Mouse (Mus musculus) MEL (cell line): ENCODE measurements around the gene Aes. TPM values are rescaled to one million over a fixed set of nuclear protein-coding genes. Genes with fewer than 3 reads are reported as not detected.

ENCODE experiments used
- DNase-seq: peaks from one replicate; pipeline ENCODE4 v3.0.0; 2011; ENCODE audit warnings: low read depth, low spot score
- H3K27ac ChIP-seq: 2 replicates; pipeline ENCODE4 v1.5.1; 2012; ENCODE audit warnings: low read depth, mild to moderate bottlenecking, control low read depth, low read length, moderate library complexity; ENCODE audit not compliant: control insufficient read depth
- H3K27me3 ChIP-seq, 2 experiments: fragments of 150-350 bp in 1 of 2; sonication (generic) in 1 of 2; 2 replicates each; pipeline ENCODE4 v1.6.1; 2012; ENCODE audit warnings: low read length in 2 of 2, mild to moderate bottlenecking in 2 of 2, improper control_type of control experiment in 1 of 2, moderate library complexity in 1 of 2; ENCODE audit not compliant: insufficient read depth in 2 of 2, control insufficient read depth in 1 of 2
- H3K36me3 ChIP-seq, 2 experiments: 2 replicates each; pipeline ENCODE4 v1.6.1; 2012 to 2014; ENCODE audit warnings: low read length in 2 of 2, improper control_type of control experiment in 1 of 2, inconsistent platforms in 1 of 2, mild to moderate bottlenecking in 1 of 2; ENCODE audit not compliant: insufficient read depth in 2 of 2, control insufficient read depth in 1 of 2
- H3K4me1 ChIP-seq, 2 experiments: fragments of 150-350 bp in 1 of 2; sonication (generic) in 1 of 2; 2 replicates each; pipeline ENCODE4 v1.6.1; 2012; ENCODE audit warnings: low read length in 2 of 2, improper control_type of control experiment in 1 of 2, mild to moderate bottlenecking in 1 of 2; ENCODE audit not compliant: insufficient read depth in 2 of 2, control insufficient read depth in 1 of 2
- H3K4me3 ChIP-seq, 2 experiments: fragments of 150-350 bp in 1 of 2; sonication (generic) in 1 of 2; 2 replicates each; pipeline ENCODE4 v1.5.1; 2012; ENCODE audit warnings: low read depth in 2 of 2, low read length in 2 of 2, mild to moderate bottlenecking in 2 of 2, moderate library complexity in 2 of 2, control low read depth in 1 of 2, improper control_type of control experiment in 1 of 2; ENCODE audit not compliant: control insufficient read depth in 1 of 2, insufficient read depth in 1 of 2
- H3K79me2 ChIP-seq: 2 replicates; pipeline ENCODE4 v1.6.1; 2012; ENCODE audit warnings: mild to moderate bottlenecking, low read length, moderate library complexity; ENCODE audit not compliant: control insufficient read depth, poor library complexity, insufficient read depth
- H3K9ac ChIP-seq: 2 replicates; pipeline ENCODE4 v1.6.1; 2012; ENCODE audit warnings: low read depth, mild to moderate bottlenecking, control low read depth, low read length, moderate library complexity; ENCODE audit not compliant: control insufficient read depth, poor library complexity, severe bottlenecking
- H3K9me3 ChIP-seq: fragments of 150-350 bp; sonication (generic); replicated peaks from 2 replicates; pipeline ENCODE4 v1.6.1; 2012; ENCODE audit warnings: mild to moderate bottlenecking, low read length, improper control_type of control experiment, moderate library complexity; ENCODE audit not compliant: insufficient read depth
- BHLHE40 ChIP-seq: IDR thresholded peaks from 2 replicates; pipeline ENCODE4 v1.6.1; 2012; ENCODE audit warnings: low read depth, mild to moderate bottlenecking, inconsistent platforms, low read length, improper control_type of control experiment, borderline replicate concordance
- CHD2 ChIP-seq: IDR thresholded peaks from 2 replicates; pipeline ENCODE4 v1.6.1; 2011; ENCODE audit warnings: low read length, improper control_type of control experiment
- CTCF ChIP-seq, 3 experiments: IDR thresholded peaks in 2 of 3; conservative IDR thresholded peaks in 1 of 3; 2 replicates each; pipeline ENCODE4 v1.5.1; 2011 to 2012; ENCODE audit warnings: low read length in 3 of 3, low read depth in 2 of 3, mild to moderate bottlenecking in 2 of 3, improper control_type of control experiment in 1 of 3, inconsistent platforms in 1 of 3, mixed read lengths in 1 of 3, moderate library complexity in 1 of 3; ENCODE audit not compliant: control insufficient read depth in 1 of 3, insufficient read depth in 1 of 3, poor library complexity in 1 of 3, severe bottlenecking in 1 of 3
- EP300 ChIP-seq, 2 experiments: IDR thresholded peaks; 2 replicates each; pipeline ENCODE4 v1.6.1; 2011; ENCODE audit warnings: improper control_type of control experiment in 2 of 2, low read length in 2 of 2, low read depth in 1 of 2, mild to moderate bottlenecking in 1 of 2
- JUND ChIP-seq: IDR thresholded peaks from 2 replicates; pipeline ENCODE4 v1.6.1; 2011; ENCODE audit warnings: low read depth, mild to moderate bottlenecking, improper control_type of control experiment, low read length
- MEF2A ChIP-seq: IDR thresholded peaks from 2 replicates; pipeline ENCODE4 v1.6.1; 2014; ENCODE audit warnings: low read depth, mild to moderate bottlenecking, inconsistent platforms, low read length, improper control_type of control experiment; ENCODE audit not compliant: poor library complexity, insufficient replicate concordance, severe bottlenecking; ENCODE audit errors: extremely low read depth
- MXI1 ChIP-seq: IDR thresholded peaks from 2 replicates; pipeline ENCODE4 v1.6.1; 2011; ENCODE audit warnings: mild to moderate bottlenecking, low read depth, low read length, improper control_type of control experiment
- MYC ChIP-seq: IDR thresholded peaks from 2 replicates; pipeline ENCODE4 v1.6.1; 2011; ENCODE audit warnings: low read depth, mild to moderate bottlenecking, low read length, improper control_type of control experiment, moderate library complexity
- NRF1 ChIP-seq: IDR thresholded peaks from 2 replicates; pipeline ENCODE4 v1.6.1; 2014; ENCODE audit warnings: low read depth, mild to moderate bottlenecking, inconsistent platforms, low read length, improper control_type of control experiment, moderate library complexity; ENCODE audit not compliant: poor library complexity, insufficient read depth, severe bottlenecking
- POLR2AphosphoS5 ChIP-seq: IDR thresholded peaks from 2 replicates; pipeline ENCODE4 v1.6.1; 2012; ENCODE audit warnings: low read depth, borderline replicate concordance, mild to moderate bottlenecking, inconsistent platforms, low read length, moderate library complexity, mixed read lengths
- RCOR1 ChIP-seq: IDR thresholded peaks from 2 replicates; pipeline ENCODE4 v1.6.1; 2012; ENCODE audit warnings: low read depth, mild to moderate bottlenecking, inconsistent platforms, low read length, improper control_type of control experiment
- SIN3A ChIP-seq: IDR thresholded peaks from 2 replicates; pipeline ENCODE4 v1.6.1; 2012; ENCODE audit warnings: low read length, improper control_type of control experiment, inconsistent platforms
- TAL1 ChIP-seq: IDR thresholded peaks from 2 replicates; pipeline ENCODE4 v1.6.1; 2012; ENCODE audit warnings: mild to moderate bottlenecking, inconsistent platforms, low read length, moderate library complexity, mixed read lengths
- USF1 ChIP-seq: IDR thresholded peaks from 2 replicates; pipeline ENCODE4 v1.6.1; 2014; ENCODE audit warnings: low read depth, mild to moderate bottlenecking, inconsistent platforms, low read length, improper control_type of control experiment, moderate library complexity
- polyA plus RNA-seq, 2 experiments: library from polyadenylated mRNA; stranded (reverse) in 1 of 2; unstranded in 1 of 2; fragments of >175 nt in 1 of 2; fragments of >200 nt in 1 of 2; gene quantifications; 2 replicates each; pipeline versions ENCODE4 v1.2.1 to v1.2.4; 2012; ENCODE audit warnings: low replicate concordance in 2 of 2, low read depth in 1 of 2; ENCODE audit not compliant: insufficient read length in 2 of 2, insufficient read depth in 1 of 2, missing spikeins in 1 of 2
- total RNA-seq: library from RNA; depleted of rRNA; stranded (reverse); fragments of 300-350 nt; gene quantifications from 2 replicates; pipeline ENCODE4 v1.2.3, GENCODE M21; 2012

Gene Aes
- total and polyA plus RNA-seq, 3 experiments, result 197 to 355 TPM; not detected in 1

- H3K27me3 ChIP-seq, result no peaks in the 10 kb centered on the region
- H3K4me1 ChIP-seq, result peaks cover 4 to 21% of the 10 kb centered on the region in 2 experiments
- no peak overlapping the region for H3K4me3 ChIP-seq
- no peak overlapping the region for H3K27ac ChIP-seq
- no peak for DNase-seq
- peaks cover 2% of the 10 kb centered on the region; the same call in 1 of the 2 replicates for H3K79me2 ChIP-seq
- no peak overlapping the region for H3K9ac ChIP-seq
- H3K36me3 ChIP-seq, result peaks cover 0 to 10% of the 10 kb centered on the region in 2 experiments; a peak in 2 of 4 replicates
- H3K9me3 ChIP-seq, result no peaks in the 10 kb centered on the region
- TF ChIP-seq RCOR1 (no peak), POLR2AphosphoS5 (no peak), USF1 (no peak), MEF2A (no peak), CHD2 (no peak), NRF1 (no peak), SIN3A (no peak), TAL1 (no peak), EP300 (IDR thresholded peaks at IDR 0.05; ENCODE audit: low read depth in 1 of 2, low read length in 2 of 2) (no peak)
These were observed 5.2 kb upstream of the Aes start for GRCm38 (mm10) chr10:81553807-81554755.

- TF ChIP-seq CTCF (IDR thresholded peaks at IDR 0.05 in 2 of 3, conservative IDR thresholded peaks at IDR 0.05 in 1 of 3; ENCODE audit: control insufficient read depth in 1 of 3, insufficient read depth in 1 of 3, low read depth in 2 of 3, low read length in 3 of 3, poor library complexity in 1 of 3, severe bottlenecking in 1 of 3) (peak; percentile 49 to 81 (median 50)), BHLHE40 (no peak), MYC (no peak), MXI1 (no peak), JUND (no peak)
- no peak overlapping the region for H3K4me3 ChIP-seq
- no peaks in the 10 kb centered on the region for H3K27me3 ChIP-seq
- H3K9ac ChIP-seq, result no peak overlapping the region
- H3K79me2 ChIP-seq, result peaks cover 21% of the 10 kb centered on the region
- no peaks in the 10 kb centered on the region for H3K9me3 ChIP-seq
- no peak overlapping the region for H3K27ac ChIP-seq
- H3K4me1 ChIP-seq, result peaks cover 3 to 15% of the 10 kb centered on the region in 2 experiments; a peak in 3 of 4 replicates
- DNase-seq, result peak; percentile 35
- peaks cover 0 to 11% of the 10 kb centered on the region in 2 experiments; a peak in 2 of 4 replicates for H3K36me3 ChIP-seq
These were observed 3.0 kb upstream of the Aes start for GRCm38 (mm10) chr10:81556282-81556681.
